Mouse (Mus musculus): Measurements from ENCODE around the gene Gramd1a. TPM values are rescaled to one million over a fixed set of nuclear protein-coding genes. Genes with fewer than 3 reads are reported as not detected.

The Gramd1a gene
- total RNA-seq, 2 experiments from 2014 or later, result 118 to 124 TPM

- Histone ChIP-seq H3K27ac (no peak overlapping the region; the same call in 1 of the 2 replicates), H3K4me3 (no peak overlapping the region)
- TF ChIP-seq CTCF (conservative IDR thresholded peaks at IDR 0.05), result peak; percentile 34; the same call in 1 of the 2 replicates
- DNase-seq (ENCODE audit: low spot score in 2 of 2), result no peak
Observed at GRCm38 (mm10) chr7:31114646-31115045, 41.0 kb downstream of the Gramd1a start.

DNA sequence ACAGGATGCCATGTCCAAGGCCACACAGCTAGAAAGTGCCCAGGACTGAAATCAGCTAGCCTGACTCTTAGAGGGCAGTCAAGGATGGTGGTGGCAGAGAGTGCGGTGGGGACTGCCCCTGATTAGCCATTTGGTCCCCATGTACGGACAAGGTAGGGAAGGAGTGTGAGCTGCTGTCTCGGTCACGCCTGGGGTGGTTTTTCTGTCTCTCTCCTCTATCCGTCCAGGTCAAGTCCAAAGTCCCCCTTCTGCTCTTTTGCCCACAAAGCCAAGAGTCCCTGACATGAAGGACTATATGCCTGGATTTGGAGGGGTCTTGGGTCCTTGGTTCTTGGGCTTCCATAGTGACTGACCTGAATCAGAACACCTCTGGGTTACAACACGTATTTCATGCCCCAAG lies 41.9 kb downstream of the Gramd1a start:
- no peak overlapping the region for H3K27ac ChIP-seq
- TF ChIP-seq CTCF (conservative IDR thresholded peaks at IDR 0.05), result no peak
- DNase-seq (ENCODE audit: low spot score in 2 of 2), result no peak
- H3K4me3 ChIP-seq, result no peak overlapping the region

- no peak for TF ChIP-seq CTCF (conservative IDR thresholded peaks at IDR 0.05)
- no peak for DNase-seq (ENCODE audit: low spot score in 2 of 2)
- Histone ChIP-seq H3K4me3 (no peak overlapping the region), H3K27ac (no peak overlapping the region)
Observed at GRCm38 (mm10) chr7:31112036-31112435, 43.7 kb downstream of the Gramd1a start.

DNA sequence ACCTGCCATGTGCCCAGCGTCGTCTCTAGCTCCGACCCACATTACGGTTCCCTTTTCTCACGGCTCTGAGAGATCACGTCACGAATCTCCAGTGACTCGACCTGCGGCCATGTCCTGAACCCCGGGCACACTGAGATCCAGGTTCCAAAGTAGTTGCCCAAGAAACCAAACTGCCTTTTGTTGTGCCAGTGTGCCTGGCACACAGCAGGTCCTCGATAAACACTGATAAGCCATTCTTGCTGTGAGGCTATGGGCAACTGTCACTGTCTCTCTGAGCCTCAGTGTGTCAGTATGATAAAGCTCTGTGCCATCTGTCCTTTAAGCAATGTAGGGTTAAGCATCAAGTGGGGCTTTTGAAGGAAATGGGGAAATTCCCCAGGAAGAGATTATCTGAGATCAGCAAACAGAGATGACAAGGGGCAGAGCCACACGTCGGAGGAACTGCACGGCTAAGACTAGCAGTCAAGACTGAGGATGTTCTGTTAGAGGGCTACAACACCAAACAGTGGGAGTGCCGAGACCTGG lies 44.8 kb downstream of the Gramd1a start:
- no peak overlapping the region for H3K27ac ChIP-seq

DNA sequence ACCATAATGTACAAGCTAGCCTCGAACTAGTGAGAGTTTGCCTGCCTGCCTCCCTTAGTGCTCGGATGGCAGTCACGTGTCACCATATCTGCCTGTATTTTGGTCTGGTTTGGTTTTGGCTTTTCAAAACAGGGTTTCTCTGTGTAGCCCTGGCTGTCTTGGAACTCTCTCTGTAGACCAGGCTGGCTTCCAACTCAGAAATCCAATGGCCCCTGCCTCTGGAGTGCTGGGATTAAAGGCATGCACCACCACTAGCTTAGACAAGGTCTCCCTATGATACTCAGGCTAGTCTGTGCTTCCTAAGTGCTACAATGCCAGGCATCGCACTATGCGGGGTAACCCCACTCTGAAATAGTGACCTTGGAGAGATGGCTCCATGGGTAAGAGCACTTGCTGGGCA lies 45.9 kb downstream of the Gramd1a start:
- Histone ChIP-seq H3K4me3 (no peak overlapping the region), H3K27ac (no peak overlapping the region)
- no peak for DNase-seq (ENCODE audit: low spot score in 2 of 2)
- no peak for TF ChIP-seq CTCF (conservative IDR thresholded peaks at IDR 0.05)

More for the DNA sequence above, 44.8 kb downstream of the Gramd1a start:
- H3K4me3 ChIP-seq, result no peak overlapping the region
- no peak for TF ChIP-seq CTCF (conservative IDR thresholded peaks at IDR 0.05)
- no peak for DNase-seq (ENCODE audit: low spot score in 2 of 2)

- Histone ChIP-seq H3K27ac (no peak overlapping the region), H3K4me3 (no peak overlapping the region)
- no peak for TF ChIP-seq CTCF (conservative IDR thresholded peaks at IDR 0.05)
Observed at GRCm38 (mm10) chr7:31109091-31109490, 46.6 kb downstream of the Gramd1a start.

GRCm38 (mm10) chr7:31107781-31108180 lies 47.9 kb downstream of the Gramd1a start:
- TF ChIP-seq CTCF (conservative IDR thresholded peaks at IDR 0.05), result no peak
- H3K27ac ChIP-seq, result no peak overlapping the region
- no peak overlapping the region for H3K4me3 ChIP-seq
- no peak for DNase-seq (ENCODE audit: low spot score in 2 of 2)

More at GRCm38 (mm10) chr7:31109091-31109490, 46.6 kb downstream of the Gramd1a start:
- DNase-seq (ENCODE audit: low spot score in 2 of 2), result no peak

- no peak for TF ChIP-seq CTCF (conservative IDR thresholded peaks at IDR 0.05)
- DNase-seq (ENCODE audit: low spot score in 2 of 2), result no peak
- H3K27ac ChIP-seq, result no peak overlapping the region
- H3K4me3 ChIP-seq, result no peak overlapping the region
Observed at GRCm38 (mm10) chr7:31106166-31106565, 49.5 kb downstream of the Gramd1a start.

DNA sequence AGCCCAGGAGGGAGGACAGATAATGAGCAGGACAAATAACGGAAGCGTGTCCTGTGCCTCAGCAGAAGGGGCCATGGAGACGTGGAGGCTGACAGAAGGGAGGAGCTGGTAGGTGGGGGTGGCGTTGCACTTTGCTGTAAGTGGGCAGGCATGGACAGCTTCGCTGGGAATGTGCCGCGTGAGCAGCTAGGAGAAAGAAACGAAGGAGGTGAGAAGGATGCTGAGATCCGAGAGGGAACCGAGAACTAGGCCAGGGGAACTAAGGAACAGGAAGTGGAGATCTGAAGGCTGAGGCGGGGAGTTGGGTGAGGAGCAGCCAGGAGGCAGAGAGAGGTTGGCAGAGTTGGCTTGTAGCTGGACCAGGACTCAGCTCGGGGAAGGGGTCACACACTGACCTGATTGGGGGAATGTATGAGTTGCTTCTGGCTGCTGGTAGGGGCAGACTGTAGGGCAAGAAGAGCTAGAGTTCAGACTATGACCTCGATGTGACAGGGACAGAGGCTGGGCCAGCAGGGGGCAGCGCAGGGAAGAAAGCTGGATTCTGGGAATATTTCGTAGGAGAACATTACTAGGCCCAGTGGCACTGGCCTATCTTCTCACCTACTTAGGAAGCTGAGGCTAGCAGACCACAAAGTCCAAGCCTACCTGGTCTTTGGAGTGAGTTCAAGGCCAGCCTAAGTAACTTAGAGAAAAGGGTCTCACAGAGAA lies 50.5 kb downstream of the Gramd1a start:
- DNase-seq (ENCODE audit: low spot score in 2 of 2), result peak in 1 of 2 experiments; percentile 60
- TF ChIP-seq CTCF (conservative IDR thresholded peaks at IDR 0.05), result peak; percentile 82
- Histone ChIP-seq H3K27ac (peak overlapping the region; percentile 43; the same call in 1 of the 2 replicates), H3K4me3 (no peak overlapping the region)

- no peak for DNase-seq (ENCODE audit: low spot score in 2 of 2)
- Histone ChIP-seq H3K27ac (no peak overlapping the region), H3K4me3 (no peak overlapping the region)
- TF ChIP-seq CTCF (conservative IDR thresholded peaks at IDR 0.05), result no peak
Observed at GRCm38 (mm10) chr7:31100786-31101185, 54.9 kb downstream of the Gramd1a start.

DNA sequence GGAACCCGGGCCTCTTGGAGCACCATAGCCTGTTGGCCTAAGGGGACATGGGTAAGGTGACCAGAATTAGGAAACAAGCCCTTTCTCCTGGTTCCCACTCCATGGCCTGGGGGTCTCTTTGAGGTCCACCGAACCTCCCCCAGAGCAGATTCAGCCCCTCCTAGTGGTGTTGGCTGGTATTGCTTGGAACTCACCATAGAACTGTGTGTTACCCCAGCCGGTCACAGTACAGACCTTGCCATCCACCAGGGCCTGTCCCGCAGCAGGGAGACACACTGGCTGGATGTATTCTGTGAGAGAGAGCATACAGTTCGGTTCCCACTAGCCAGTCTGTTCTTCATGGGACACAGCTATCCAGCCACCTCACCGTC lies 56.1 kb downstream of the Gramd1a start:
- DNase-seq (ENCODE audit: low spot score in 2 of 2), result no peak
- no peak overlapping the region for H3K4me3 ChIP-seq
- TF ChIP-seq CTCF (conservative IDR thresholded peaks at IDR 0.05), result peak; percentile 64
- no peak overlapping the region for H3K27ac ChIP-seq

- no peak overlapping the region for H3K27ac ChIP-seq
- no peak for DNase-seq (ENCODE audit: low spot score in 2 of 2)
- H3K4me3 ChIP-seq, result no peak overlapping the region
- peak; percentile 69 for TF ChIP-seq CTCF (conservative IDR thresholded peaks at IDR 0.05)
Observed at GRCm38 (mm10) chr7:31098697-31099611, 56.7 kb downstream of the Gramd1a start.

Data from layer of hippocampus, adult 2 months (tissue).